Mouse (Mus musculus): ENCODE data around the gene Brsk1. TPM values are rescaled to one million over a fixed set of nuclear protein-coding genes. Genes with fewer than 3 reads are reported as not detected.

Brsk1 gene
- 0.68 and 0.74 TPM in 2 replicates for polyA plus RNA-seq (2015; fragmentation: Nextera tagmentation; extraction: Ambion mirVana)

DNA sequence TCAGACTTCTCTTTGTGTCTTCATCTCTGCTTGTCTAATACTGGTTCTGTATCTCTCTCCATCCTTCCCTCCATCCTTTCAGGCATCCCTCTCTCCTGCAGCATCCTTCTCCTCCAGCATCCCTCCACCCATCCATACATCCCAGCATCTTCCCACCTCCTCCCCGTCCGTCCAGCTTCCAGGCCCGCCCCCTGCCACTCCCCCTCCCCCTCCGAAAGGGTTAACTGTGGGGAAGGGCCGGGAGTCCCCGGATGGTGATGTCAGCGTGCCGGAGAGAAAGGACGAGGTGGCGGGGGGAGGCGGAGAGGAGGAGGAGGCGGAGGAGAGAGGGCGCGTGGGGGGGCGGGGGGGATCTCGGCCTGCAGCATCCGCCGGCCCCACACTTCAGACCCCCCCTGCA is at the start of gene Brsk1:
Gene Brsk1 (plus strand): TSS at position 218 of the 400 bp plus-strand sequence.
- H3K4me1 ChIP-seq (replicated peaks; ENCODE audit: control insufficient read depth, insufficient read depth, low read length), result peaks cover 7% of the 10 kb centered on the region
- no peaks in the 10 kb centered on the region for H3K9me3 ChIP-seq (ENCODE audit: control insufficient read depth, low read length)
- no peaks in the 10 kb centered on the region for H3K36me3 ChIP-seq (ENCODE audit: control insufficient read depth, insufficient read depth, low read length)
- H3K27me3 ChIP-seq (ENCODE audit: control insufficient read depth, insufficient read depth, low read depth, low read length), result no peaks in the 10 kb centered on the region; the same call in 1 of the 2 replicates
- ATAC-seq (ENCODE audit: low read depth), result peak; percentile 77
- WGBS, result 0% methylated on average over 12 of the region's 18 CpGs
- peak within 1 kb of the TSS; percentile 68 for H3K4me3 ChIP-seq (ENCODE audit: low read length)
- H3K27ac ChIP-seq (ENCODE audit: low read length), result peak within 1 kb of the TSS; percentile 35
- peak within 1 kb of the TSS; percentile 86 for H3K9ac ChIP-seq (ENCODE audit: low read length)
- H3K4me2 ChIP-seq (ENCODE audit: low read depth, low read length), result peak within 1 kb of the TSS; percentile 97

DNA sequence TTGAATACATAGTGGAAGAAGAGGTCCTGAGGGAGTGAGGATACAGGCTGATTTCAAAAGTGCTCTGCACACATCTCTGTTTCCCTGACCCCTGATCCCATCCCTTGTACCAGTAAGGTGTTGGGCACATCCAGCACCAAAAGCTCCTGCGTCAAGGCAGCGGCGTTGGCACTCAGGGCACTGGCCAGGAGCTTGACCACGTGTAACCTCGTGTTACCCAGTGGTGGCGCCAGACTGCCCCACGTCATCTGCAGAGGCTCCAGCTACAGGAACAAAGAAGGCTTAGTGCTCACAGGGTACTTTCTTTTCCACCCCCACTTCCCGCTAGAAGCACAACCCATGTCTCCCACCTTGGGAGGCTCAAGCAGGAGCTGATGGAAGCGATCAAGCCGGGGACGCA is 49.2 kb upstream of the Brsk1 start:
- Histone ChIP-seq H3K9me3 (ENCODE audit: control insufficient read depth, low read length) (no peaks in the 10 kb centered on the region), H3K27me3 (ENCODE audit: control insufficient read depth, insufficient read depth, low read depth, low read length) (no peaks in the 10 kb centered on the region), H3K27ac (ENCODE audit: low read length) (no peak overlapping the region), H3K4me3 (ENCODE audit: low read length) (no peak overlapping the region), H3K36me3 (ENCODE audit: control insufficient read depth, insufficient read depth, low read length) (peaks cover 63% of the 10 kb centered on the region), H3K9ac (ENCODE audit: low read length) (no peak overlapping the region), H3K4me1 (replicated peaks; ENCODE audit: control insufficient read depth, insufficient read depth, low read length) (no peaks in the 10 kb centered on the region), H3K4me2 (ENCODE audit: low read depth, low read length) (no peak overlapping the region)
- 81% methylated on average over 11 of the region's 11 CpGs for whole genome bisulfite sequencing
- no peak for ATAC-seq (ENCODE audit: low read depth)

DNA sequence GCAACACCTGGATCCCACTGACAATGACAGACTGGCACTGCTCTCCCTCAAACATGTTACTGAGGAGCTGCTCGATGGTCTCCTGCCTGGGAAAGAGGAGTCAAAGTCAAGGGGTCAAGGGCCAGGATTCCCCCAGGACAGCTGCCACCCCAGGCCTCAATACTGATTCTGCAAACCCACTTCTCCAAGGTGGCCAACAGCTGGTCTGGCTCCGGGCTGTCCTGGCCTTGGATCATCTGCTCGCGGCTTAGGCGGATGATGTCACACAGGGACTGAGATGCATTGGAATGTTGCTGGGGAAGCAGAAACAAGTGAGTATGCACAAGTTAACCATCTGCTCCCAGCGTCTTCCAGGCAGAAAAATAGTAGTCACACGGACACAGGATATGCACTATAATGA is 48.4 kb upstream of the Brsk1 start:
- 80% methylated on average over 7 of the region's 7 CpGs for WGBS
- no peak for ATAC-seq (ENCODE audit: low read depth)
- Histone ChIP-seq H3K4me2 (ENCODE audit: low read depth, low read length) (no peak overlapping the region), H3K9ac (ENCODE audit: low read length) (no peak overlapping the region), H3K27me3 (ENCODE audit: control insufficient read depth, insufficient read depth, low read depth, low read length) (no peaks in the 10 kb centered on the region), H3K36me3 (ENCODE audit: control insufficient read depth, insufficient read depth, low read length) (peaks cover 59% of the 10 kb centered on the region), H3K27ac (ENCODE audit: low read length) (no peak overlapping the region), H3K4me3 (ENCODE audit: low read length) (no peak overlapping the region), H3K9me3 (ENCODE audit: control insufficient read depth, low read length) (no peaks in the 10 kb centered on the region), H3K4me1 (replicated peaks; ENCODE audit: control insufficient read depth, insufficient read depth, low read length) (no peaks in the 10 kb centered on the region)

DNA sequence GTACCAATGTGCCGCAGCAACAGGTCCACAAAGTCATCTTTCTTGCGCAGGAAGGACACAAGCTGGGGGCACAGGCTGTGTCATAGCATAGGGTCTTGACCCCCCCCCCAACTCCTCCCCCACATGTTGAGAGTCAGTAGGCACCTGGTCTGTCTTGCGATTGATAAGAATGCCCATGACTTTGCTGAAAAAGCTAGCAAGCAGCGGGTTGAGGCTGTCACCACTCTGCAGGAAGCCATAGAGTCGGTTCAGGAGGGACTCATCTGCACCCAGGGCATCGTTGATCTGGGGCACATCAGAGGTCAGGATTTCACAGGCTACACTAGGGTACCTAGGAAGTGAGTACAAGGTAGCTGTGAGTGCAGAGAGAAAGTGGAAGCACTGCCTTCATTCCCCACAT is 47.2 kb upstream of the Brsk1 start:
- 92% methylated on average over 6 of the region's 6 CpGs for WGBS
- no peaks in the 10 kb centered on the region for H3K27me3 ChIP-seq (ENCODE audit: control insufficient read depth, insufficient read depth, low read depth, low read length)
- H3K9me3 ChIP-seq (ENCODE audit: control insufficient read depth, low read length), result no peaks in the 10 kb centered on the region
- ATAC-seq (ENCODE audit: low read depth), result no peak
- peaks cover 52% of the 10 kb centered on the region for H3K36me3 ChIP-seq (ENCODE audit: control insufficient read depth, insufficient read depth, low read length)
- no peak overlapping the region for H3K27ac ChIP-seq (ENCODE audit: low read length)
- no peaks in the 10 kb centered on the region for H3K4me1 ChIP-seq (replicated peaks; ENCODE audit: control insufficient read depth, insufficient read depth, low read length)
- no peak overlapping the region for H3K9ac ChIP-seq (ENCODE audit: low read length)
- no peak overlapping the region for H3K4me3 ChIP-seq (ENCODE audit: low read length)
- no peak overlapping the region for H3K4me2 ChIP-seq (ENCODE audit: low read depth, low read length)

DNA sequence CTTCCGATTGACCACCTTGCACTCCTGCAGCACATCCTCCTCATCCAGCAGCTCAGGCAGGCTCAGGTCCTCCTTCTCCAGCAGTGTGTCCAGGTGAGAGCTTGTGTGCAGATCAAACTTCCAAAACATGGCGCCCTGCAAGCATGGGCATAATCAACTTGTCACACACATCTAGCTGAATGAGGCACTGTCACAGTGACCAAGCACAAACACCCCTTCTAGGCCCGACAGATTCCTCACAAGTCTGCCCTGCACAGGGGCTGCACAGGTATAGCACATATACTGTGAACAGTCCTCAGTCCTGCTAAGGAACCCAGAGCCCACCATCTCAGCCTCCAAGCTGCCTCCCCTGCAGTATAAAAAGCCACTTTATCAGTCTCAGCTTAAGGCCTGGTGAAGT is 43.6 kb upstream of the Brsk1 start:
- H3K36me3 ChIP-seq (ENCODE audit: control insufficient read depth, insufficient read depth, low read length), result peaks cover 27% of the 10 kb centered on the region
- H3K9ac ChIP-seq (ENCODE audit: low read length), result no peak overlapping the region
- H3K4me1 ChIP-seq (replicated peaks; ENCODE audit: control insufficient read depth, insufficient read depth, low read length), result no peaks in the 10 kb centered on the region
- no peak overlapping the region for H3K27ac ChIP-seq (ENCODE audit: low read length)
- H3K9me3 ChIP-seq (ENCODE audit: control insufficient read depth, low read length), result no peaks in the 10 kb centered on the region
- H3K4me3 ChIP-seq (ENCODE audit: low read length), result no peak overlapping the region
- WGBS, result 75% methylated on average over 3 of the region's 3 CpGs
- ATAC-seq (ENCODE audit: low read depth), result no peak
- no peak overlapping the region for H3K4me2 ChIP-seq (ENCODE audit: low read depth, low read length)
- H3K27me3 ChIP-seq (ENCODE audit: control insufficient read depth, insufficient read depth, low read depth, low read length), result no peaks in the 10 kb centered on the region

DNA sequence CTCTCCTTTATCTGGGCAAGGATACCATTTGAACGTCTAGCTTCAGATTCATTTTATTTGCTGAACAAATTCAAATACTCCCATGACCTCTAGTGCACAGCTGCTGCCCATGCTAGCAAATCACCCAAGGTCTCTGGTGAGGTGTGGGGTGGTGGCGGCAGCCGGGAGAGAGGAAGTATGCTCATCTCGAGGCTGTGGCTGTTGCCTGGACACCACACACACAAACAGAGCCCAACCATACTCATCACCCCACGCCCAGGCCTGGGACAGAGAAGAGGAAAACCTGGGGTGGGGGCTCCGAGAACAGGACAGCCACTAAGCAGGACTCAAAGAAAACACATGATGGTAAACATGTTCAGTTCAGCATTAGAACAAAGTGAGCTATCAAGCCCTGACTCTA is 43.1 kb upstream of the Brsk1 start:
- Histone ChIP-seq H3K9me3 (ENCODE audit: control insufficient read depth, low read length) (no peaks in the 10 kb centered on the region), H3K27me3 (ENCODE audit: control insufficient read depth, insufficient read depth, low read depth, low read length) (no peaks in the 10 kb centered on the region), H3K4me2 (ENCODE audit: low read depth, low read length) (no peak overlapping the region), H3K4me3 (ENCODE audit: low read length) (no peak overlapping the region), H3K36me3 (ENCODE audit: control insufficient read depth, insufficient read depth, low read length) (peaks cover 22% of the 10 kb centered on the region), H3K27ac (ENCODE audit: low read length) (no peak overlapping the region), H3K4me1 (replicated peaks; ENCODE audit: control insufficient read depth, insufficient read depth, low read length) (no peaks in the 10 kb centered on the region), H3K9ac (ENCODE audit: low read length) (no peak overlapping the region)
- WGBS, result 41% methylated on average over 6 of the region's 6 CpGs
- ATAC-seq (ENCODE audit: low read depth), result no peak

DNA sequence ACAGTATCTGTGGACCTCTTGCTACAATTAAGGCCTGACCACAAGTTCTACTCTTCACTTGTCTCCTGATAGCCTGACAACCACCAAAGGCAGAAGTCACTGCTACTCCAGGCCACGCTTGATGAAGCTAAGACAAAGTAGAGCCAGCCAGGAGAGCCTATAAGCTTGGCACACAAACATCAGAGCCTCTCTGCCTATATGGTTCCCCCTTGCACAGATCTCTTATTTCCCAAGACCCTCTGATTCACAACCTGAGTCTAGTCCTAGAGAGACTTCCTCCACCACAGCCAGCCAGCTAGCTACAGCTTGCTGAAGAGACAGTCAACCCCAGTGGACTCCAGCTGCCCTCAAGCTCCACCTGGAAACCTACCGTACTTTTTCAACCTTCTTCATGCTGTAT is 42.4 kb upstream of the Brsk1 start:
- Histone ChIP-seq H3K4me2 (ENCODE audit: low read depth, low read length) (no peak overlapping the region), H3K9ac (ENCODE audit: low read length) (no peak overlapping the region), H3K4me1 (replicated peaks; ENCODE audit: control insufficient read depth, insufficient read depth, low read length) (no peaks in the 10 kb centered on the region), H3K4me3 (ENCODE audit: low read length) (no peak overlapping the region), H3K27ac (ENCODE audit: low read length) (no peak overlapping the region), H3K9me3 (ENCODE audit: control insufficient read depth, low read length) (no peaks in the 10 kb centered on the region), H3K36me3 (ENCODE audit: control insufficient read depth, insufficient read depth, low read length) (peaks cover 16% of the 10 kb centered on the region), H3K27me3 (ENCODE audit: control insufficient read depth, insufficient read depth, low read depth, low read length) (no peaks in the 10 kb centered on the region)
- WGBS, result 76% methylated on average over 2 of the region's 2 CpGs
- ATAC-seq (ENCODE audit: low read depth), result no peak

DNA sequence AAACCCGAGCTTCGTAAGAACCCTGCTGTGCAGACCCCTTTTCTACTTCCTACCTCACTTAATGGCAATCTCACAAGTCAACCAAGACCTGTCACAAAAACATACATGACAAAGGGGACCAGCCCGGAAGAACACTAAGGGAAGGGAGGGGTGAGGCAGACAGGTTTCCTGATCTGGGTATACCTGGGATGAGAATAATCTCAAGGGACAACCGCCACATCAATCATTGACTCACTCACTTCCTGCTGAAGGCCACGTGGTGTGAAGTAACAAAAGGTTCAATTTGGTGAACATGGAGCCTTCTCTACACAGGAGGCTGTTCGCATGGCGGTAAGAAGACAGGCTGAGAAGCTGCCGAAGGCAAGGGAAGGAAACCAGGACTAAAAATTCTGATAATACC is 38.8 kb upstream of the Brsk1 start:
- H3K27ac ChIP-seq (ENCODE audit: low read length), result no peak overlapping the region
- no peak for ATAC-seq (ENCODE audit: low read depth)
- H3K27me3 ChIP-seq (ENCODE audit: control insufficient read depth, insufficient read depth, low read depth, low read length), result no peaks in the 10 kb centered on the region
- no peak overlapping the region for H3K4me2 ChIP-seq (ENCODE audit: low read depth, low read length)
- H3K4me3 ChIP-seq (ENCODE audit: low read length), result no peak overlapping the region
- no peaks in the 10 kb centered on the region for H3K9me3 ChIP-seq (ENCODE audit: control insufficient read depth, low read length)
- H3K9ac ChIP-seq (ENCODE audit: low read length), result no peak overlapping the region
- no peaks in the 10 kb centered on the region; the same call in 1 of the 2 replicates for H3K4me1 ChIP-seq (replicated peaks; ENCODE audit: control insufficient read depth, insufficient read depth, low read length)
- peaks cover 3% of the 10 kb centered on the region; the same call in 1 of the 2 replicates for H3K36me3 ChIP-seq (ENCODE audit: control insufficient read depth, insufficient read depth, low read length)
- 67% methylated on average over 8 of the region's 8 CpGs for WGBS

DNA sequence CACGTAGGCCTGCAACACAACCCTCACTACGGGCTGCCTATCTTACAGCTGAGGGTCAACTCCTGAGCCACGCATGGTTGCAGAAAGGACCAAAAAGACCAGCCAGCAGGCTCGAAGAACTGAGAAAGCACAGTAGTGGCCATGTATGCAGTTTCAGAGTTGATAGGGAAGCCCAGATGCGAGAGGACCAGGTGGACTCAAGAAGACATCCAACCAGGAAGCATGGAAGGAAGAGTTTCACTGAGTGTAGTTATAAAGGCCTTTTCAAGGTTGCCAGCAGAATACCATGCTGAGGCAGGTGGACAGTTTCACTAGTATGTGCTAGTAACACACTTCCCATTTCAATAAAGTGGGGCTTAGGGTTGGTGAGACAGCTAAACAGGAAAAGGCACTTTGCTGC is 37.7 kb upstream of the Brsk1 start:
- no peak overlapping the region for H3K9ac ChIP-seq (ENCODE audit: low read length)

DNA sequence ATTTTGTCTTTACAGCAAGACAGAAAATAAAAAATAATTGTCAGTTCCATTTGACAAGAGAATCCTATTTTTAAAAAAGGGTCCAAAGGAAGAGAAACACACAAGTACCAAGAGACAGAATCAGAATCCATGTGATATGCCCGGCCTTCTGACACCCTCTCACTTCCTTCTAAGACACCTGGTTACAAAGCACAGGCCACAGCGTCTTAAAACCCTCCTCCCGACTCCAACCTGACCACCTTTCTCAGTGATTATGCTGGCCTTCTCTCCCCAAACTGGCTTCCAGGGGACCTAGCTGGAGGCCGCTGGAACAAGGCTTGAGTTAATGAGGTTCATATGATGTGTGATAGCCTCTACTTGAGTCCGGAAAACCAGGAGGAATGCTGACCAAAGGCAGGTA is 37.1 kb upstream of the Brsk1 start:
- no peak overlapping the region for H3K9ac ChIP-seq (ENCODE audit: low read length)
- H3K4me1 ChIP-seq (replicated peaks; ENCODE audit: control insufficient read depth, insufficient read depth, low read length), result peaks cover 13% of the 10 kb centered on the region
- H3K27ac ChIP-seq (ENCODE audit: low read length), result no peak overlapping the region; the same call in 1 of the 2 replicates
- H3K27me3 ChIP-seq (ENCODE audit: control insufficient read depth, insufficient read depth, low read depth, low read length), result no peaks in the 10 kb centered on the region
- 0 out of 2 replicates have a peak, but pooled peaks cover 3% of the 10 kb centered on the region for H3K36me3 ChIP-seq (ENCODE audit: control insufficient read depth, insufficient read depth, low read length)
- no peak for ATAC-seq (ENCODE audit: low read depth)
- no peak overlapping the region for H3K4me2 ChIP-seq (ENCODE audit: low read depth, low read length)
- no peaks in the 10 kb centered on the region for H3K9me3 ChIP-seq (ENCODE audit: control insufficient read depth, low read length)
- WGBS, result 77% methylated on average over 5 of the region's 5 CpGs
- no peak overlapping the region for H3K4me3 ChIP-seq (ENCODE audit: low read length)

More for the DNA sequence above, 37.7 kb upstream of the Brsk1 start:
- H3K9me3 ChIP-seq (ENCODE audit: control insufficient read depth, low read length), result no peaks in the 10 kb centered on the region
- H3K4me2 ChIP-seq (ENCODE audit: low read depth, low read length), result no peak overlapping the region
- no peak for ATAC-seq (ENCODE audit: low read depth)
- peaks cover 11% of the 10 kb centered on the region for H3K4me1 ChIP-seq (replicated peaks; ENCODE audit: control insufficient read depth, insufficient read depth, low read length)
- H3K36me3 ChIP-seq (ENCODE audit: control insufficient read depth, insufficient read depth, low read length), result 0 out of 2 replicates have a peak, but pooled peaks cover 3% of the 10 kb centered on the region
- no peak overlapping the region for H3K4me3 ChIP-seq (ENCODE audit: low read length)
- no peaks in the 10 kb centered on the region for H3K27me3 ChIP-seq (ENCODE audit: control insufficient read depth, insufficient read depth, low read depth, low read length)
- 80% methylated on average over 5 of the region's 5 CpGs for WGBS
- no peak overlapping the region for H3K27ac ChIP-seq (ENCODE audit: low read length)

All from lung, embryonic 16.5 days (tissue).